Mouse (Mus musculus) bone marrow, adult 2 months (tissue): ENCODE data around the gene Rpl18a.

Experiments used
- CTCF ChIP-seq: fragments of 200-500 bp; IDR thresholded peaks from 2 replicates; pipeline ENCODE4 v1.5.1; 2011; ENCODE audit warnings: low read length, control low read depth; ENCODE audit not compliant: control insufficient read depth, insufficient read depth
- POLR2A ChIP-seq: fragments of 200-500 bp; IDR thresholded peaks from 2 replicates; pipeline ENCODE4 v1.6.1; 2011; ENCODE audit warnings: low read depth, mild to moderate bottlenecking, control low read depth, low read length, borderline replicate concordance; ENCODE audit not compliant: control insufficient read depth

GRCm38 (mm10) chr8:70891356-70891755 is 5.9 kb downstream of the Rpl18a start:
- TF ChIP-seq POLR2A (no peak), CTCF (no peak)
